Mouse (Mus musculus): Measurements from ENCODE around the gene Svbp. TPM values are rescaled to one million over a fixed set of nuclear protein-coding genes. Genes with fewer than 3 reads are reported as not detected.

Svbp gene
- total RNA-seq, 2 experiments from 2014 or later = 17.3 to 20.1 TPM

DNA sequence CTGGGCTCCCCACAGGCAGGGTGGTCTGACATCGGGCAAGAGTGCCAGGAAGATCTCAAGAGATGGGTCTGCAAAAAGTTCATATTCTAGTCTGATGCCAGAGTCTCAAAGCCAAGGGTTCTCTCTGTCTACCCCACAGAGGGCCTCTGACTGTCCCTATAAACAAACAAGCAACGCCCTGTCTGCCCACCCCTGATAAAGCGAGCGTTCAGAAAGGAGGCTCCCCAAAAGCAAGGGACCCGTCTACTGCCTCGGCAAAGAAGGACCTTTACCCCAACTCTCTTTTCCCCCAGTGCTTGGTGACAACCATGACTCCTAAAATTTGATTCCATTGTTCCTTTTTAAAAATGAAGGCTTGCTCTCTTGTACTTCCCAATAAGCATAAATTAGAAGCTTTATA lies 5.2 kb upstream of the Svbp start, which contains the start of gene Ermap:
Gene Ermap, minus strand, starts transcription at position 148 of the 400 bp plus-strand sequence.
- DNase-seq (ENCODE audit: extremely low spot score in 1 of 2, low spot score in 1 of 2) = no peak

- DNase-seq (ENCODE audit: extremely low spot score in 1 of 2, low spot score in 1 of 2) = no peak
Measured at GRCm38 (mm10) chr4:119190618-119191017, 4.5 kb upstream of the Svbp start.

DNA sequence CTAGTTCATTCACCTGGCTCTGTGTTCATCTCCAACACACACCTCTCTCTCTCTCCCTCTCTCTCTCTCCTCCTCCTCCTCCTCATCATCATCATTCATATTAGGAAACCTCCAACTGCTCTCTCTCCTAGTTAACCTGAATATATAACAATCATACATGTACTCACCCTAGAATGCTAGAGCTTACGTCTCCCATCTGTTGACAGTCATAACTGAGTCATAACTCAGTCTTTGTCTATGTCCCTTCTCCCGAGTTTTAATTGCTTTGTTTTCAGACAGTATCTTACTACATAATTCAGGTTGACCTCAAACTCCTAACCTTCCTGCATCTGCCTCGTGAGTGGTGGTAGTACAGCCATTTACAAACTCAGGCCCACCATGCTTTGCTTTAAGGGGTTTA lies 3.8 kb upstream of the Svbp start:
- no peak for DNase-seq (ENCODE audit: extremely low spot score in 1 of 2, low spot score in 1 of 2)

DNA sequence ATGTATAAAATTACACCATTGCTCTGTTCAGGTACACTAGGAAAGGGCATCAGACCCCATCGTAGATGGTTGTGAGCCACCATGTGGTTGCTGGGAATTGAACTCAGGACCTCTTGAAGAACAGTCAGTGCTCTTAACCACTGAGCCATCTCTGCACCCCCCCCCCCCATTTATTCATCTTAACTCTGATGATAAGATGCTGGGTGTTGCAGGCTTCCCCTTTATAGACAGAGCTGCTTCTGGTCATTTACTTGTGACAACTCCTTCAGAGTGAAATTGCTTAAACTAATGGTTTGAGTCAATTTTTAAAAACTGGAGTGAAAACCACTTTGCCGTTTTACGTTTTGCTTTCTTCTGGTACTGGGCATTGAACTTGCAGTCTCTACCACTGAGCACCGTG lies 2.3 kb upstream of the Svbp start:
- DNase-seq (ENCODE audit: extremely low spot score in 1 of 2, low spot score in 1 of 2) = no peak

DNA sequence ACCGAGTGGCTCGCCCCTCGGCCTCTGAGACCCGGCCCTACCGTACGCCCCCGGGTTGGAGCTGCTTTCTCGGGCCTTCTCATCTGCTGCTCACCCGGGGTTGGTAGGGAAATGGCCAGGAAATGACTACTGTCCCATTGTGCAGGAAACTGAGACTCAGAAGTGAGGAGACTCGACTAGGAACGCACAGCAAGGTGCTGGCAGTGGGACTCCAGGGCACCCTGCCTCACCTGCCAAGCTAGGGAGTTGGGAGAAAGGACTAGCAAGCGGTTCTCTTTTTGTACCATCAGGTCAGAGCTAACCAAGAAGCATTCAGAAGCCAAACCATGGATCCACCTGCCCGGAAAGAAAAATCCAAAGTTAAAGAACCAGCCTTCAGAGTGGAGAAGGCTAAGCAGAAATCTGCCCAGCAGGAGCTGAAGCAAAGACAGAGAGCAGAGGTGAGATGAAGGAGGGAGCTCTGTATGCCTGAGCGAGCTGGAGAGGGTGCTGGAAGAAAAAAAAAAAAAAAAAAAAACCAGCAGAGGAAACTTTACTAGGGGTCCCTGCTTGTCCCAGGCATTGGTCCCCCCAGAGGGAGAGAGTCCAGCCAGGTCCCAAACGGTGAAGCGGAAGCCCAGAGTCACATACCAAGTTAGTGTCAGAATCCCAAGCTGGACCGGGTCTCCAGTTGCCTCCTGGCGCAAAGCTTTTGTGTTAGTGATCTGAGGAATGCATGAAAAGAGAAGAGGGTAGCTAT lies 645 bp downstream of the Svbp start:
- no peak for DNase-seq (ENCODE audit: extremely low spot score in 1 of 2, low spot score in 1 of 2)

DNA sequence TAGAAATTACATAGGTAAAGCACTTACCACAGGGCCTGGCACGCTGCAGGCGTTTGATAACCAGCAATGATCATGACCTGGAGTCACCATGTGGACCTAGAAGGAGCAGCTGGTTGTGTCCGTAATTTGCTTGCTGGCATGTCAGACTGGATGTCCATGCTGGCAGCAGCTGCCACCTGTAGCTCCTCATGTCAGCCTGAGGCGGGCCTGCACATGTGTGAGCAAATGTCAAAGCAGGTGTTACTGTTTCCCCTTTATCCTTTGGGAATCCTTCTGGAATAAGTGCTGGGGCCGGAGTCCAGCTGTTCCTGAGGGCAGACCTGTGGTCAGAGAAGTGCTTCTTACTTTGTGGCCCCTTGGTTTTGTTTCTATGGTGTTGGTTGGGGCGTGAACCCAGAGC lies 3.0 kb downstream of the Svbp start:
- no peak for DNase-seq (ENCODE audit: extremely low spot score in 1 of 2, low spot score in 1 of 2)

DNA sequence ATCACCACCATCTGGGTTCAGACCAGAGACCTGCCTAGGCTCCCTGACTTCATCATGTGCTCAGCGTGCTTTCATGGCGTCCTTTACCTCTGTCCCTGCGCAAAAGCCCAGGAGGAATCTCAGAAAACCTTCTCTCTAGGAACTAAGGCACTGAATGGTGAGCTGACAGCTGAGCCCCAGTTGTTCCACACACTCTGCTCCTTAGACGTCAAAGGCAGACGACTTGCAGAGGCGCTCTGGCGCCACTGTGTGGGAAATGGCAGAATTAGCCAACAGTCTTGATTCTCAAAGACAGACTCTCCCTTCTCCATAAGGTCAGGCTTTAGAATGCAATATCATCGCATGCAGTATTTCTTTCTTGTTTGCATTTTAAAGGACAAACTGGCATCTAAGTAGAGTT lies 9.6 kb downstream of the Svbp start:
- DNase-seq (ENCODE audit: extremely low spot score in 1 of 2, low spot score in 1 of 2) = peak in 1 of 2 experiments; percentile 61

DNA sequence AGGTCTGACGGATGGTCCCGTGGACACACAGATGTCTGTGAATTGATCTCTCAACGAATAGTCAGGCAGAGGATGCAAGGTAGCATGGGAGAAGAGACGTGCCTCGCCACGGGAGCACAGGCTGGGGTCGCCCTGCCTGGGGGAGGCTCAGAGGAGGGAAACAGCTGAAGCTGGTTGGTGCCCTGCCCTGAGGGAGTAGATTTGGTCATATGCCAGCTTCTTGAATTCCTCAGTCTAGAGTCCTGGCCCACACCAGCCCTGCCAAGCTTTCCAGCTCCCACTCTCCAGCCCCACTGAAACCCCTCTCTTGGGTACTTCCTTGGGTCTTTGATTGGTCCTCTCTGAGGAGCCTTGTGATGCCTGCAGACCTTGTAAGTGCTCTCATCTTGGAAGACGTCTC lies 21.6 kb downstream of the Svbp start:
- DNase-seq (ENCODE audit: extremely low spot score in 1 of 2, low spot score in 1 of 2) = no peak

- no peak for DNase-seq (ENCODE audit: extremely low spot score in 1 of 2, low spot score in 1 of 2)
Measured at GRCm38 (mm10) chr4:119218169-119218568, 23.1 kb downstream of the Svbp start, which contains the start of gene Tmem269. Gene Tmem269 (minus strand): TSS chr4:119218217.

GRCm38 (mm10) chr4:119223696-119224095 lies 28.6 kb downstream of the Svbp start:
- DNase-seq (ENCODE audit: extremely low spot score in 1 of 2, low spot score in 1 of 2) = no peak

DNA sequence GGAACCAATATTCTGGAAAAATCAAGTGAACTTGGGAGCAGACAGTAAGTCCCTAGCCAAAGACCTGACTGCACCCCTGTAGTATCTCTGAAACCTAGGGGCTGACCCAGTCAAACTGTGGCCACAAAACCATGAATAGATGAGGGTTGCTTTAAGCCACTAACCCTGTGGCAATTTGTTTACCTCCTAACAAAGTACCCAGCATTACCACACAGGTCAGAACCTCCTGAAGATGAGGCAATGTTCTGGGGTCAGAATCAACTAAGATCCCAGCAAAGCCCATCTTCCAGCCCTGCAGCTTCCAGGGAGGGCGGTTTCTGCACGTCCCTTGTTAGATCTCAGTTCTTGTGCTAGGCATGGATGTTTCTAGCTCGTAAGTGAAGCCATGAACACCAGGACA lies 29.4 kb downstream of the Svbp start:
- no peak for DNase-seq (ENCODE audit: extremely low spot score in 1 of 2, low spot score in 1 of 2)

- no peak for DNase-seq (ENCODE audit: extremely low spot score in 1 of 2, low spot score in 1 of 2)
Measured at GRCm38 (mm10) chr4:119225719-119226118, 30.6 kb downstream of the Svbp start.

DNA sequence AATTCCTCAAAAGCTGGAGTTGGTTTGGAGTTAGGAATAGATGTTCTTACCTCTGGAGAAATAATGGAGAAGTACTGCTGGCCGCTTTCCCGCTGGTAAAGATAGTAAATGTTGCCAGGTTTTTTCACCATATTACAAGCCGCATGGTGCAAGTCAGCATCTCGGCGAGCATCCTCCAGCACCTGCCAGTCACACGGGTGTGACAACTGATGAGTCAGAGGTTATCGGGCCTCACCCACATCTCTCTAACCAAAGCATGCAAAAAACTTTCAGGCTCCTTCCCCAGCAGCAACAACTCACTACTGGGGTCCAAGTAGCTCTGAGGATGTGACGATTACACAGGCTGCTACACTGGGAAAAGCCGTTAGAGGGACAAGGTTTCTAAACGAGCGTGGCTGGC lies 31.6 kb downstream of the Svbp start:
- DNase-seq (ENCODE audit: extremely low spot score in 1 of 2, low spot score in 1 of 2) = no peak

GRCm38 (mm10) chr4:119232410-119233255 lies 37.5 kb downstream of the Svbp start, which contains the start of the genes AU022252 and P3h1:
Gene AU022252 (minus strand): TSS chr4:119232712.
Gene P3h1 (plus strand): TSS chr4:119232915.
- DNase-seq (ENCODE audit: extremely low spot score in 1 of 2, low spot score in 1 of 2) = peak; percentile 93 to 96

DNA sequence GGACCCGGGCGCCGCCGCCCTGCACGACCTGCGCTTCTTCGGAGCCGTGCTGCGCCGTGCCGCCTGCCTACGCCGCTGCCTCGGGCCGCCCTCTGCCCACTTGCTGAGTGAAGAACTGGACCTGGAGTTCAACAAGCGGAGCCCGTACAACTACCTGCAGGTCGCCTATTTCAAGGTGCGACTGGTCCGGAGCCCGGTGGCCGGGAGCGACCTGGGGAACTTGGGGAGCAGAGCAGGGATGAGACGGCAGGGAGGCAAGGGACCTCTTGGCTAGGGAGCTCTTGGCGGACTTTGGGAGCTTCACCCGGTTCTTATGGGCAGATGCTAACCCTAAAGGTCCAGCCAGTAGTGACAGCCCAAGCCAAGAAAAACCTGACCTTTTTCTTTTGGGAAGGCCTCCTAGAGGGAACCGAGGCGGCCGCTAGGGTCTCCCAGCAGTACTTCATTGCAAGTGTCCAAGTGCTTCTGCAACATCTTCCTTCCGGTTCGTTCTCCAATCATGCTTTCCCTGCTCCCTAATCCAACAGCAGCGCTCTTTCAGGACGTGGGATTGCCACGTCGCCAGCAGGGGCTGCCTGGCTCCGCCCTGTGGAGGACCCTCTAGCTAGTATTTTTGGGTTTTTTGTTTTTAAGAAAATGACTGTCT lies 38.3 kb downstream of the Svbp start:
- DNase-seq (ENCODE audit: extremely low spot score in 1 of 2, low spot score in 1 of 2) = peak; percentile 30 to 45

DNA sequence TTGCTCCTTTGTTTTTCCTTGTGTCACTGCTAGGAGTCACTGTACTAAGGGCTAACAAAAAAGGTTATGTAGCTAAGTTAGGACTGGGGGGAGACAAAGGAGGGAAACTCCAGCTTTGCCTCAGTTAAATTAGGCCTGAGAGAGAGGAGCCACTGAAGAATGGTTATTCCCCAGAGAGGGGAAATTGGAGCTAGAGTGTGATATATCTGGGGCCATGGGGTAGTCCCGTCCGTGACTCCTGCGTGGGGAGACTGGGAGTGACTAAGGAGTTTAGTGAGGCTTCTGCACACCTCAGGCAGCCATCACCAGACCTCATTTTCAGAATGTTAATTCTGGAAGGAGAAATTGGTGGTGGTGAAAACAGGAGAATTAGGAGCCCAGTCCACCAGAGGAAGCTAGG lies 39.2 kb downstream of the Svbp start:
- DNase-seq (ENCODE audit: extremely low spot score in 1 of 2, low spot score in 1 of 2) = no peak

- DNase-seq (ENCODE audit: extremely low spot score in 1 of 2, low spot score in 1 of 2) = no peak
Measured at GRCm38 (mm10) chr4:119238661-119239060, 43.6 kb downstream of the Svbp start.

DNA sequence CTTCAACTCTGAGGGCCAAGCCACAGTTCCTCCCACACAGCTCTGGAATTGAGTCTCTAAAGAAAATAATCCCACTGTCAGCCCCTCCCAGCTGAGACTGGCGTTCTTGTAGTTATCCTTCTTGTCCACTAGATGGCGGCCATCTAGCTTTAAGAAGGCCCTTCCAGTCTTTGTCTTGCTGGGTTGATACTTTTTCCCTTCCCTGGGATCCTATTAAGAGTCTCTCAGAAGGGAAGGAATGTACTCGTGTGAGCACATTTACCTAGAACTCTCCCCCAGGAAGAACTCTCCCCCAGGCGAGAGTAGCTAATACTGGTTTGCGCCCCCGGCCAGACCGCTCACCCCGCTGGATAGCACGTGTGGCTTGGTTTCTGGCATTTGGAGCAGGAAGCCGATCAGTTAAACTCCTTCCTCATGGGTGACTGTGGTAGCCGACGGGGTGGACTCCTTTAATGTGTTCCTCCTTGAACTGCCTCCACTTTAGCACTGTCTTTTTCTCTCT lies 44.1 kb downstream of the Svbp start:
- peak in 1 of 2 experiments; percentile 29 for DNase-seq (ENCODE audit: extremely low spot score in 1 of 2, low spot score in 1 of 2)

GRCm38 (mm10) chr4:119241664-119242063 lies 46.6 kb downstream of the Svbp start:
- peak; percentile 34 to 56 for DNase-seq (ENCODE audit: extremely low spot score in 1 of 2, low spot score in 1 of 2)

- DNase-seq (ENCODE audit: extremely low spot score in 1 of 2, low spot score in 1 of 2) = no peak
Measured at GRCm38 (mm10) chr4:119242571-119242970, 47.5 kb downstream of the Svbp start.

Data from layer of hippocampus, postnatal 25 days (tissue).